Mouse (Mus musculus): Measurements from ENCODE around the gene Alox12b. TPM values are rescaled to one million over a fixed set of nuclear protein-coding genes. Genes with fewer than 3 reads are reported as not detected.

The Alox12b gene
- total RNA-seq (2022), result not detected

DNA sequence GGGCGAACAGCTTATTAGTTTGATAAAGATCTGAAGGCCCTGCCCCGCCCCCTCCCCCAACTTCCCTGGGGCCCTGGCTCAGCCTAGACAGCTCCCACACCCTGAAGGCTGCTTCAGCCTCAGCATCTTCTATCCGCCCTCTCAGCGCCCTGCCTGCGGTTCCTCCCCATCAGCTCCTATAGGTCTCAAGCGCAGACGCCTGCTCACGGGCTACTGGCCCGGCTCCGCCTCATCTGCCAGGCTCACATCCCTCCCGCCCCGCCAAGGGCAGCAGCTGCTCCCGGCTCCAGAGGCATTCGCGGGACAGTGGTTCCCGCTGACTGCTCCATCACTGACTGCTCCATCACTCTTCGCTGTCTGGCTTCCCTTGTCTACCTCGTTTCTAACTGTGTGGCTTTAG is at the start of gene Alox12b:
TSS of gene Alox12b (plus strand) at position 190 of the 400 bp plus-strand sequence.
- DNase-seq (ENCODE audit: low spot score in 2 of 2), result no peak

- DNase-seq (ENCODE audit: low spot score in 2 of 2), result no peak
Observed at GRCm38 (mm10) chr11:69107676-69108075, 49.1 kb upstream of the Alox12b start.

- no peak for DNase-seq (ENCODE audit: low spot score in 2 of 2)
Observed at GRCm38 (mm10) chr11:69108223-69108622, 48.6 kb upstream of the Alox12b start.

DNA sequence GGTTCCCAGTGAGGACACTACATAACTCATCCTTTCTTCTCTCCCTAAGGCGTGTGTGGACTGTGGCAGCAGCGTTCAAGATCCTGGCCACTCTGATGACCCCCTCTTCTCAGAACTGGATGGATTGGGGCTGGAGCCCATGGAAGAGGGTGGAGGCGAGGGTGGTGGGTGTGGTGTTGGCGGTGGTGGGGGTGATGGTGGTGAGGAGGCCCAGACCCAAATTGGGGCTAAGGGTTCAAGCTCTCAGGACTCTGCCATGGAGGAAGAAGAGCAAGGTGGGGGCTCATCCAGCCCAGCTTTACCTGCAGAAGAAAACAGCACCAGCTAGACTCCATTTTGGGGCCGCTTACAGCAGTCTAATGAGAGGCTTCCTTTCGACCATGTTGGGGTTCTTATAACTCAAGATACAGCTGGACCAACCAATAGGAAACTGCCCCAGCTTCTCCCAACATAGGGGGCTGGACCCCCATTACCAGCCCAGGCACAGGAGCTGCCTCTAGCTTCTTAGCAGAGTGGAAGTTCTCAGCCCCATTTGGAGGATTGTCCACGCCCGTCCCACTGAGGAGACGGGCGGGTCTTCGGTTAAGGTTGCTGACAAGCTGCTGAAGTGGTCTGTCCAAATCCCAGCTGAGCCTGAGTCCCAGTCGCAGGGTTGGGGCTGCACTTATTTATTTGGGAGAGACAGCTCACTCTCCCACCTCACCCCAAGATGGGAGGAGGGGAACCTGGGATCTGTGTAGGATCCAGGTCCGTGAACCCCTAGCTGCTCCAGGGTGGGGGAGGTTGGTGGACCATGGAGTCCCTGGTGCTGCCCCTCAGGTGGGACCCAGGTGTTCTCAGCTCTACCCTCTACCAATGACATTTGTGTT is 47.5 kb upstream of the Alox12b start:
- DNase-seq (ENCODE audit: low spot score in 2 of 2), result no peak

DNA sequence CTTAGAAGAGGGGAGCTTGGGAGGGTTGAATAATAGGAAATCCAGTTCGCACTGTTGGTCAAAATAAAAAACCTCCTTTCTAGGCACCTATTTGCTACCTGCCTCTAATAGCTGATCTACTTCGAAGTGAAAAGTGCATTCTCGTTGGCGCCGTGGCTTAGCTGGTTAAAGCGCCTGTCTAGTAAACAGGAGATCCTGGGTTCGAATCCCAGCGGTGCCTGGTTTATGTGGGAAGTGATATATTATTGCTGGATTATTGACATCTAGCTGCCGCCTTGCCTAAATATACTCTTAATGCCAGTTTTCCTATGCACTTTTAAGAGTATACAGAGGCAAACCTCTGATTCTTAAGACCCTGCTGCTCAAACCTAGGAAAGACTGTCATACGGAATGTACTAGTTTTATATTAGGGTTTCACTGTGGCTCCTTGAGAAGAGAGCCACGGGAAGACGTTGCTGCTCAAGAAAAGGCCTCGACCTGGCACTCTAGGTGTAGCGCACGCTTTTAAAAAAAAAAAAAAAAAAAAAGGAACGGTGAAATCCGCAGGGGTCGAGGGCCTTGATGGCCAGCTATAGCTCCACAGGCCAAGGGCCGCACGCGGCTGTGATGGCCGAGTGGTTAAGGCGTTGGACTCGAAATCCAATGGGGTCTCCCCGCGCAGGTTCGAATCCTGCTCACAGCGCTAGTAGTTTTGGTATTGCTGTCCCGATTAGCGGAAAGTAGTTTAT is 46.3 kb upstream of the Alox12b start:
- DNase-seq (ENCODE audit: low spot score in 2 of 2), result peak; percentile 88 to 92

GRCm38 (mm10) chr11:69111051-69111810 is 45.6 kb upstream of the Alox12b start:
- no peak for DNase-seq (ENCODE audit: low spot score in 2 of 2)

GRCm38 (mm10) chr11:69111865-69112264 is 44.9 kb upstream of the Alox12b start:
- DNase-seq (ENCODE audit: low spot score in 2 of 2), result no peak

GRCm38 (mm10) chr11:69114018-69114417 is 42.8 kb upstream of the Alox12b start:
- no peak for DNase-seq (ENCODE audit: low spot score in 2 of 2)

DNA sequence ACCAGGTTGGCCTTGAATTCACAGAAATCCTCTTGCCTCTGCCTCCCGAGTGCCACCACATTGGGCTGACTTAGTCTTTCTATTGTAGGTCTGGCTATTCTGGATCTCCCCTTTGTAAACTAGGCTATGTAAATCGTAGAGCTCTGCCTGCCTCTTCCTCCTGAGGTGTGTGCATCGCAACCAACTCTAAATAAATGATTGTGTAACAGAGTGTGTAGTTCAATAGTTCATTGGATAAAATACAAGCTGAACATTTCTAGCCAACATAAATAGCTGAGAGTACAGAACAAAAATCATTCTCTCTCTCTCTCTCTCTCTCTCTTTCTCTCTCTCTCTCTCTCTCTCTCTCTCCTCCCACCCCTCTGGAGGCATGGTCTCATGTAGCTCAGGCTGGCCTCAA is 42.2 kb upstream of the Alox12b start:
- no peak for DNase-seq (ENCODE audit: low spot score in 2 of 2)

- no peak for DNase-seq (ENCODE audit: low spot score in 2 of 2)
Observed at GRCm38 (mm10) chr11:69116843-69117242, 39.9 kb upstream of the Alox12b start.

DNA sequence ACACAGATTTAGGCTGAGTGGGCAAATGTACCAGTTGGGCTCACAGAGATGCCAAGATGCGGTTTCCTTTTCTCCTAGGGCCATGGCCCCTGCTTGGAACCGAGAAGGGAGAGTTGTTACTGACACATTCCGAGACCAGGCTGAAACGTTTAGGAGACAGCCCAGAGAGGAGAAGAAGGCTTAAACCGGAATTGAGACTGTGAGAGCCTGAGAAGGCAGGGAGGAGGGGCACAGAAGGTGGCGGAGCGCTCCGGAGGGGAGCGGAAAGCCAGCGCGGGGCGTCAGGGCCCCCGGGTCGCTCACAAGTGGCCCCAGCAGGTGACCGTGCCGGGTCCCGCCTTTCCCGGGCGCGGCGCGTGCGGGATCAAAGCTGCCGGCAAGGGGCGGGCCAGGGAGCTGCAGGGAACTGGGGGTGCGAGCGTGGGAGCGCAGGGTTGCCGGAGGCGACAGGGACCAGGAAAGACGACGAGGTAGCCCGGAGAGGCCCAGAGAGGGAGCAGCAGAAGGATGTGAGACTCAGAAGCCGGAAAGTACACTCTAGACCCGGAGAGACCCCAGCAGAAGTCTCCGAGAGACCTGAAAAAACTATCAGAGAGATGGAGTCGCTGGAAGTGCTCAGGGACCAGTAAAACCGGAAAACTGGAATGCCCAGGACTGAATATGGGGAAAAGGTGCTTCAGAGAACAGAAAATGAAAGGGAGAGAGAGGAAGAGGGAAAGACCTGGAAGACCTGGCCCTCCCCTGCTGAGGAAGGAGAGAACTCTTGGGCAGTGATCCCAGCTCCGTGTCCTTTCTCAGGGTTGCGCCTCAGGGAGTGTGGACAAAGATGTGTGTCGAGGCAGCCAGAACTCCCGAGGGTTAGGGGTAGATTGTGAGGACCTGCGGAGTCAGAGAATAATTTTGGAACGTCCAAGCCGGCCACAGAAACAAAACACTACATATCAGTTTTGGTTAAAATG is 38.8 kb upstream of the Alox12b start:
- DNase-seq (ENCODE audit: low spot score in 2 of 2), result peak in 1 of 2 experiments; percentile 44

DNA sequence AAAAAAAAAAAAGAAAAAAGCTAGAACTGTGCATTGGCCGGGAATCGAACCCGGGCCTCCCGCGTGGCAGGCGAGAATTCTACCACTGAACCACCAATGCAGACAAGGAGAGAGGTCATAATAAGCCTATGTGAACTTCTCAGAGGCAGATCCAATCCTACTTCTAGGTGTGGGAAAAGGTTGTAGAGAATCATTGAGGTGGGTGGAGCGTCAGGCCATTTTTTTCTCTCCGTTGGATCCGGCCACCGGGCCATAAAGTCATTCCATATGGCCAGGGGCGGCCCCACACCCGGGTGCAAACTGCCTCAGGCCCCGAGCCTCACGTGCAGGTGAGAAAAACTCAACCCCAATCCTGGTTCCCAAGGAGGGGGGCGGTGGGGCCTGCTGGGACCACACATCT is 38.0 kb upstream of the Alox12b start:
- DNase-seq (ENCODE audit: low spot score in 2 of 2), result peak; percentile 67 to 77

GRCm38 (mm10) chr11:69119446-69120155 is 37.2 kb upstream of the Alox12b start:
- DNase-seq (ENCODE audit: low spot score in 2 of 2), result no peak

DNA sequence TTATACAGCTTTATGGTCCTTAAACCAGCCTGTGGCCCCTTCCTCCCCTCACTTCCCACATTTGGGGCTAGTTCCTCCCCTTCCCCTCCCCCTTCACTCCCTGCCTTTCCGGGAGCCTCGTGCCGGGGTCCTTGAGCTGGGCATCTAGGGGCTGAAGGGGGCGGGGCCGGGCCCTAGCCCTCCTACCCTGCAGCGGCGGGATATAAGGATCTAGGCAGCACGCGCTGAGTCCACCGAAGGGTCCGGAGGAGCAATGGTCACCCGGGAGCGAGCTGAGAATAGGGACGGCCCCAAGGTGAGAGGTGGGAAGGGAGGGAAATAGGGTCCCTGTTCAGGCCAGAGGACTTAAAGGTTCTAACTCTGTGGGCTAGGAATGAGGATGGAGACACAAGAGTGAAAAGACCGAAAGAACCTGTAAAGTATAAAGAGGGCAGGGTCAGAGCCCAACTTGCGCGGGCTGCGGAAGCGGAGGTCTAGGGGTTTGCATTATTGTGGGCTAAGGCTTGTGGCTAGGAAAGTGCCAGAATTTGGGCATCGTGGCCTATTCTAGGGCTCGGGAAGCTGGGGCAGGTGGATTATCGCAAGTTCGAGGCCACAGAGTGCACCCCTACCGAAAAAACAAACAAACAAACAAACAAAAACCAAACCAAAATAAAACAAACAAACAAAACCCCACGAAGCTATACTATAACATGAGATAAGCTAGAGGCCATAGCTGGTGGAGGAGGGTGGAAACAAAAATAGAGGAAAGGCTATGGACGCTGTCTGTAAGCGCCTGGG is 36.4 kb upstream of the Alox12b start, which contains the start of gene Hes7:
TSS of gene Hes7 (plus strand) at position 184 of the 780 bp plus-strand sequence.
- DNase-seq (ENCODE audit: low spot score in 2 of 2), result no peak

DNA sequence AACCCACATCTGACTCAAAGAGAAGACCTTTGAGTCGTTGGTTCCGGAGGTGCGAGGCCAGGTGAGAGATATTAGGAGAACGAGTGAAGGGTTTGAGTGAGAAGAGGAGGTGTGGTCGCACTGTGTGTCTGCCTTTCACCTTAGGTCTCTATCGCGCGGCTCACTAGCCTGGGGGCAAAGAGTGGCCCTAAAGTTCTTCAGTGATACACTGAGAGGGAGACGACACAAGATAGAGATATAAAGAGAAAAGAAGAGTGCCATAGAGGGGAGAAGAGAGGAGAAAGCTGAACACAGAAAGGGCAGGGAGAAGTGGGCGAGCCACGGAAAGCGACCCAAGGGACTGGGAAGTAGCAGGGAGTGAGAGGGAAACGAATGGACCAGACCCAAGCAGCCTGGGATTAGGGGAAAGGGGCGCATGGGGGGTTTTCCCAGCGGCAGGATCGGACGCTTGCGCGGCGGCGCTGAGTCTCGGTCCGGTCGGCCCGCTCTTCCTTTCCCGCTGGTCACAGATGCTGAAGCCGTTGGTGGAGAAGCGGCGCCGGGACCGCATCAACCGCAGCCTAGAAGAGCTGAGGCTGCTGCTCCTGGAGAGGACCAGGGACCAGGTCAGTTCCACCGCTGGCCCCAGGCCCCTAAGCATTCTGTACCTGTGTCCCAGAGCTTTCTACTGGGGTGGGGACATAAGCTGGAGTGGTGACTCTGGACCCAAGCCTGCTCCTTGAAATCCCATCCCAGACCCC is 35.6 kb upstream of the Alox12b start:
- no peak for DNase-seq (ENCODE audit: low spot score in 2 of 2)

DNA sequence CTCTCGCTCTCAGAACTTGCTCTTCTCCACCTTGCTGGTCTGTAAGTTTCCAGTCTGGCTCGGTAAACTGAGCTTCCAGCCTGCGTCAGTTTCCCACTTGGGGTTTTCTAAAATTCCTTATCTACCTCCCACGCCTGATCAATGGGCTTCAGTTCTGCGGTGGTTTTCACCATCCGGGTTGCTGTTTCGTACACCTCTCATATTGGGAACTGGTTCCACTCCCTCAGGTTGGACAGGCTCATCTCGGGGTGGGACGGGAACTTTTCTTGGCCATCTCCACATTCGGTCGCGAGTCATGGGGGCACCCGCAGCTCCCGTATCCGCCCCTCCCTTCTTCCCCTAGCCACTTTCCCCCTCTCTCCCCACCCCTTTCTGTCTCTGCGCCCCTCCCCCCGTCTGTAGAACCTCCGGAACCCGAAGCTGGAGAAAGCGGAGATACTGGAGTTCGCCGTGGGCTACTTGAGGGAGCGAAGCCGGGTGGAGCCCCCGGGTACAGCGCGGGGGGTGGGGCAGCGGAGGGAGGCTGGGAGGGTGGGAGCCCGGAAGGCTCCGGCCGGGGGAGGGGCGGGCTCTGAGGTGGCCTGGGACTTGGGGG is 35.0 kb upstream of the Alox12b start:
- DNase-seq (ENCODE audit: low spot score in 2 of 2), result no peak

DNA sequence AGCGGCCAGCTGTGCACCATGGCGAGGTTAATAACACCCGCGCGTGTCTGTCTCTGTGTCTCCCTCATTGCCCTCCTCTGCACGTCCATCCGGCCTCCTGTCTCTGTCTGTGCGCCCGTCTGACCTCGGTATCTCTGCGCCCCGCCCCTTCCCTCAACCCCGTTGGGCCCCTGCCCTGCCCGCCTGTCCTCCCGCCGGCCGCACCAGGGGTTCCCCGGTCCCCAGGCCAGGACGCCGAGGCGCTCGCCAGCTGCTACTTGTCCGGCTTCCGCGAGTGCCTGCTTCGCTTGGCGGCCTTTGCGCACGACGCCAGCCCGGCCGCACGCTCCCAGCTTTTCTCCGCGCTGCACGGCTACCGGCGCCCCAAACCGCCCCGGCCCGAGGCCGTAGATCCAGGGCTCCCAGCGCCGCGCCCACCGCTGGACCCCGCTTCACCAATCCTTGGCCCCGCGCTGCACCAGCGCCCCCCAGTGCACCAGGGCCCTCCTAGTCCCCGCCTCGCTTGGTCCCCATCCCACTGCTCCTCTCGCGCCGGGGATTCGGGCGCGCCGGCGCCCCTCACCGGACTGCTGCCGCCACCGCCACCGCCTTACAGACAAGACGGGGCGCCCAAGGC is 34.3 kb upstream of the Alox12b start, which contains the start of gene 9130213A22Rik:
TSS of gene 9130213A22Rik (minus strand) at position 254 of the 616 bp plus-strand sequence.
- DNase-seq (ENCODE audit: low spot score in 2 of 2), result peak; percentile 83 to 88

Data from gastrocnemius, adult 8-10 months (tissue).